Mouse (Mus musculus) spleen, adult 18-20 months (tissue): ENCODE measurements around the gene 9230110F15Rik.
"Not testable (repeated sequence)": the region's sequence is repeated elsewhere in the genome, so short reads cannot be mapped to it uniquely, and the experiment has no call there.

Source experiments
- DNase-seq, 2 experiments: peaks; one replicate each; pipeline ENCODE4 v3.0.0; 2022; ENCODE audit warnings: mixed read lengths in 2 of 2

Gene 9230110F15Rik

DNA sequence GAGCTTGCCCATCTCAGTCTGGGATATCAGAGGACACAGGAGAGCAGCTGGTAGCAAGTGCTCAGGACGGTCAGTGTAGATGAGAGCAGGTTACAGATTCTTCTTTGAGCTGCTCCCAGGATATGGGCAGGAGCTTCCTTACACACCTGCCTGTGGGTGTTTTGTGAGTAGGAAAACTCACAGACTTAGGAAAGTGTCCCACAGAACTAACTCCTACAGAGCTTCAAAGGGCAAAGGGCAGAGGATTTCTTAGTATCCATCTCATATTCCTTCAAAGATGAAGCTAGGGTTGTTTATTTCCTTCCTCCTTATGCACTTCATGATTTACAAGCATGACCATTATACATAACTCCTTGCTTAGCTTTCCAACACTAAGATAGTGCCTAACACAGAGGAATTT is at the start of gene 9230110F15Rik:
Gene 9230110F15Rik (minus strand): TSS at position 101 of the 400 bp plus-strand sequence.
- no peak for DNase-seq

DNA sequence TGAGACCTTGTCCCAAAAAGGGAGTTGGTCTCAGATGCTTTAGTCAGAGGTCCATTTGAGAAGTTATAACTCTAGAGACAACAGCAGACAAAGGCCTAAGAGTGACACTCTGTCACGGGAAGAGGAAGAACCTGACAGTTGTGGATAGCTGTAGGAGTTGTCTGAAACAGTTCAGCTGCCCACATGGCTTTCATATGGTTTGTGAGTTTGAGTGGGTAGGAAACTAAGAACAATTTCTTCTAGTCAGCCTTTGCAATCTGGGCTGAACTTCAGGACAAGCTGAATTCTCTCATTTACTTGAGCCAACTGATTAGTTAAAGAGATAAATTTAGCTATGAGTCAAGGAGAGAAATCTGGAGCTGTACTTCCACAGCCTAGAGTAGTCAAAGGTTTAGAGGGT is 49.2 kb upstream of the 9230110F15Rik start:
- DNase-seq = not testable (repeated sequence)

DNA sequence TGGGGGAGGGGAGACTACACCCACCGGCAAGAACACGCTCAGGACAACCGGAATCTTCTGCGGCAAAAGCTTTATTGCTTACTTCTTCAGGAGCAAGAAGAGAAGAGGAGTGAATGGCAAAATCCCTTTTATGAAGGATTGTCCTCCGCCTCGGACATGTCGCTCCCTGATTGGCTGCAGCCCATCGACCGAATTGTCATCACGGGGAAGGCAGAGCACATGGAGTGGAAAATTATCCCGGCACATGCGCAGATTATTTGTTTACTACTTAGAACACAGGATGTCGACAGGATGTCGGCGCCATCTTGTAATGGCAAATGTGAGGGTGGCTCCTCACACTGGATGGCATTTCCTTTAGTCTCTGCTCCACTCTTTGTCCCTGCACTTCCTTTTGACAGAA is 26.1 kb downstream of the 9230110F15Rik start:
- not testable (repeated sequence) for DNase-seq

DNA sequence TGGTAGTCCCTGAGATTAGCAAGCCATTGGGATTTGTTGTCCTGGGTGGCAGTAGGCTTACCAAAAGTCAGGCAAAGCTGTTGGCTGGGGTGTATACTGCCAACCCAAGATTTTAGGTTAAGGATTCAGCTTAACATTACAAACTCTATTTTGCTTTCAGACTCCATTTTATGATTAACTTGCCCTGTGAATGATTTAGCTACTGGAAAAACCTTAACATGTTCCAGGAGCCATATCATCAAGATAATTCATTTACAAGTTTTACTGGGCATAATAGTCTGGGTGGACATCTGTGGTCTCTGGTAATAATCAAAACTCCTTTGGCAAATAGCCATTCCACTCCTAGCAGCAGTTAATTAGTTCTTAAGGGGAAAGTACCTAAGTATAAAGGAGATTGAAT is 45.8 kb downstream of the 9230110F15Rik start:
- DNase-seq = no peak

DNA sequence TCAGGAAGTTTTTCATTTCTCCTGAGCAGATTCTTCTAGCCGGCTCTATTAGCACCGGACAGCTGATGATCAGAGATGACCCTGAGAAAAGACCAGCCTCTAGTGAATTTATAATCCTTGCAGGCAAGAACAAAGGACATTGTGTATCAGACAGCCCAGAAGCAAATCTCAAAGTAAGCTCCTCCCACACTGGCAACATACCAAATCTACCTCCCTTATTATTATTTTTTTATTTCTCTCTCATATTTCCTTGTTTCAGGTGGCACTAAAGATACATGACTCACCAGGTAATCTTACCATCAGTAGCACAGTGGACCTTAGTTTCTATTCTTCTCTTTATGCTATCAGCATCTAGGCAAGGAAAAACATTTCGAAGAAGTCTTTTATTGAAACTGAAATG is 53.9 kb downstream of the 9230110F15Rik start, which contains the start of the genes Gm27235 and D730048I06Rik:
Gene Gm27235 (minus strand): TSS at position 101 of the 400 bp plus-strand sequence.
Gene D730048I06Rik (minus strand): TSS at position 112 of the 400 bp plus-strand sequence.
- DNase-seq = no peak
